Mouse (Mus musculus) macrophage (primary cell): ENCODE data around the gene Hoxa5. TPM values are rescaled to one million over a fixed set of nuclear protein-coding genes. Genes with fewer than 3 reads are reported as not detected.

ENCODE experiments used
- H3K27ac ChIP-seq: fragments of 350-480 bp; formaldehyde crosslinking; 2 replicates; pipeline ENCODE4 v1.9.0; 2021
- H3K36me3 ChIP-seq: fragments of 350-480 bp; formaldehyde crosslinking; 2 replicates; pipeline ENCODE4 v1.9.0; 2021; ENCODE audit errors: inconsistent target
- H3K4me3 ChIP-seq: fragments of 350-480 bp; formaldehyde crosslinking; 2 replicates; pipeline ENCODE4 v1.9.0; 2021; ENCODE audit errors: inconsistent target
- H3K79me2 ChIP-seq: fragments of 350-480 bp; formaldehyde crosslinking; 2 replicates; pipeline ENCODE4 v1.9.0; 2021; ENCODE audit errors: inconsistent target
- WGBS: methylation state at CpG from one replicate; pipeline ENCODE4 v1.1.7; 2026; ENCODE audit warnings: inconsistent platforms; ENCODE audit not compliant: missing documents; 5-methylcytosine and 5-hydroxymethylcytosine counted together
- polyA plus RNA-seq: library from polyadenylated mRNA; stranded (reverse); fragments of 250-400 nt; gene quantifications from 3 replicates; pipeline ENCODE4 v1.2.4, GENCODE M21; 2018; ENCODE audit warnings: inconsistent platforms

Hoxa5 gene
- polyA plus RNA-seq, 1 experiment from 2014 or later: 0.16 TPM

- H3K27ac ChIP-seq: no peak overlapping the region
- no peaks in the 10 kb centered on the region for H3K36me3 ChIP-seq
- H3K79me2 ChIP-seq: no peaks in the 10 kb centered on the region
- 4% methylated on average over 68 of the region's 68 CpGs for WGBS
- H3K4me3 ChIP-seq: no peak overlapping the region
Measured at GRCm38 (mm10) chr6:52234428-52235140, 30.2 kb upstream of the Hoxa5 start.

DNA sequence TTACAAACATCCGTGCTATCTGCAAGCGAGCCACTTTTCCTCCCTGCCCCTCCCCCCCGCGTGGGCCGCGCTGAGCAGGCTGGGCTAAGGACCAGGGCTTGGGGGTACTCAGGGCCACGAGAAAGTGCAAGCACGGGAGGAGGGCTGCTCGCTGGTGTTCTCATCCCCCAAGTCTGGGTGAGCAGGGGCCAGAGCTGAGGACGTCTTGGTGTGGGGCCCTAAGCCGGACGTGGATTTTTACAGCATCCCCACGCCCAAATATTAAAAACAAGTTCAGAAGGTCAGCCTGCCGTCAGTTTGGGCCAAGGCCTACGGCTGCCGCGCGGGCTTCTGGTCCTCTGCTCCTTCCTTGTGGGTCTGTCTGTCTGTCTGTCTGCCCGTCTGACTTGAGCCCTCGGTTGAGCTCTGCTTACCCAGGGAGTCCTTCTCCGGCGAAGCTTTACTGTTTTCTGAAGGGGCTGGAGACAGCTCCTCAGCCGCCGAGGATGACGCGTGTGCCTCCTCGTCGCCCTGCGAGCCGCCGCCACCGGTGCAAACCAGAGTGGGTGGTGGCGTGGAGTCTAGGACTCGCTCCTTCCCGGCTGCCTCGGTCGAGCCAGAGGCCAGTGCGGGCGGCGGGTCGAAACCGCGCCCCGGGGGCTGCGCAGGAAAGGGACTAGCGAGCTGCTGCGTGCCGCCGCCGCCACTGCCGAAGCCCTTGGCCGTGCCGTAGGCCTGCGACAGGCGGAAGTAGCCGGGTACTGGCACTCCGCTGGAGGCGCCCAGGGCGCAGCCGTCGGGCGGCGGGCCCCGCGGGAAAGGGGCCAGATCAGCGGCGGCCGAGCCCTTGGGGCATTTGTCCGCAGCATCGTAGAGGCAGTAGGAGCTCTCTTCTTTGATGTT lies 29.4 kb upstream of the Hoxa5 start:
- no peak overlapping the region for H3K4me3 ChIP-seq
- no peak overlapping the region for H3K27ac ChIP-seq
- H3K36me3 ChIP-seq: no peaks in the 10 kb centered on the region
- 4% methylated on average over 68 of the region's 70 CpGs for WGBS
- no peaks in the 10 kb centered on the region for H3K79me2 ChIP-seq

DNA sequence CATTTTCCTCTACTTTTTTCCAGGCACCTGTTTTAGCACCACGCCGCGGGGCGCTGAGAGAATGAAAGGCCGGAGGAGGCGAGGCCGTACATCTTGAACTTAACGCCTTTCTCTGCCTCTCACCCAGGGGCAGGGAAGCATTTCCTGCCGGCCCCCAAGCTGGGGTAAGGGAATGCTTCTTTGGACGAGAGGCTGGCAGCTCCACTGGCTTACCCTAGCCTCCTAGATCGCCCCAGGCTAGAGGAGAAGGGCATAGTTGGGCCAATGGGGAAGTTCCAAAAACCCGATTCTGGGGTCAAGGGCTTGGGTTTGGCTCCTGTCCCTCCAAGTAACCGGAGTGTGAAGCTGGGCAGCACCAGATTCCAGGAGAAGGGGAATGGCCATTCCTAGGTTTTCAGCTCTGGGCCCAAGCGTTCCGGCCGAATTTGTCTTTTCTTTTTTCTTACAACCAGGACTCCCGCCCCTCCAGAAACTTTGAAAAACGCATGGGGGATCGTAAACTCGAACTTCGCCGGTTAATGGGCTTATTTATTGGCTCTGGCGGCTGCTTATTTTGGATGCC lies 28.7 kb upstream of the Hoxa5 start:
- H3K4me3 ChIP-seq: no peak overlapping the region
- no peaks in the 10 kb centered on the region for H3K79me2 ChIP-seq
- no peak overlapping the region for H3K27ac ChIP-seq
- no peaks in the 10 kb centered on the region for H3K36me3 ChIP-seq
- WGBS: 10% methylated on average over 23 of the region's 23 CpGs

DNA sequence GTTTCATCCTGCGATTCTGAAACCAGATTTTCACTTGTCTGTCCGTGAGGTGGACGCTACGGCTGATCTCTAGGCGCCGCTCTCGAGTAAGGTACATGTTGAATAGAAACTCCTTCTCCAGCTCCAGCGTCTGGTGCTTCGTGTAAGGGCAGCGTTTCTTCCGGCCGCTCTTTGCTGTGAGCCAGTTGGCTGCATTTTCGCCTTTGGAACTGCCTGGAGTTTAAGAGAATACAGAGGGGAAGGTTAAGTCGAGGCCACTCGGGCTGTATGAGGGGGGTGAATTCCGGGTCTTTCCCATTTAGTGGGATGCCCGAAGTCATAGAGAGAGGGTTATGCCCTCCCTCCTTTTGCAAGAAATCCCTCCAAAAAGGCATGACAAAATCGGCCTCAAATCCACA lies 28.2 kb upstream of the Hoxa5 start:
- H3K4me3 ChIP-seq: no peak overlapping the region
- H3K27ac ChIP-seq: no peak overlapping the region
- 2% methylated on average over 18 of the region's 18 CpGs for WGBS
- H3K79me2 ChIP-seq: no peaks in the 10 kb centered on the region
- H3K36me3 ChIP-seq: no peaks in the 10 kb centered on the region

DNA sequence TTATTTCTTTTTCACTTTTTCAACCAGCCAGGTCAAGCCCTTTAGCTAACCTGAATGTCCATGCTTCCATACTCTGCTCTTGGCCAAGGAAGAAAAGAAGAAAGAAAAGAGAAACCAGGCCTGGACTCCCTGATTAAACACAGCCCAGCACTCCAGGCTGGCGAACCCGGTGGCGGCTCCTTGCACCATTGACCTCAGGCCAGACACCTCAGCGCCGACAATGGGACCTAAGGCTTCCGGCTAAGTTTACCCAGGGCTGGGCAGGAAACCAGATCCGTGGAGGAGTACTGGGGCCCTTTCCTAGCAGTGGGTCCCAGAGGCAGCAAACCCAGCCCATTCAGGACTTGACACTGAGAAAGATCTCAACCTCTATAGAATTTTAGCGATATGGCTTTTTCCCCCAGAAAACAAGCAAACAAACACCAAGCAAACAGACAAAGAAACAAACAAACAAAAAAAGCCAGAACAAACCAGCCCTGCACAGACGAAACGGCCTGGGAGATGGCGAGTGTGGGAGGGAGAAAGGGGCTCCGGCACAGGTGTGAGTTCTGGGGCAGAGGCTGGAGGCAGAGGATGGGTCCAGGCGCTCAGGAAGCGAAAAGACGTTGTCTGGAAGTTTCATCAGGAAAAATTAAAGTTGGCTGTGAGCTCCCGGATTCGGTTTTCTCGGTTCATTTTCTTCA lies 27.6 kb upstream of the Hoxa5 start:
- no peak overlapping the region for H3K27ac ChIP-seq
- no peaks in the 10 kb centered on the region for H3K36me3 ChIP-seq
- no peak overlapping the region for H3K4me3 ChIP-seq
- WGBS: 3% methylated on average over 18 of the region's 18 CpGs
- no peaks in the 10 kb centered on the region for H3K79me2 ChIP-seq

GRCm38 (mm10) chr6:52230516-52231165 lies 26.3 kb upstream of the Hoxa5 start, which contains the start of gene Hoxa9:
TSS of gene Hoxa9 (minus strand) at chr6:52231089.
- H3K27ac ChIP-seq: no peak within 1 kb of the TSS
- no peaks in the 10 kb centered on the region for H3K36me3 ChIP-seq
- 3% methylated on average over 28 of the region's 36 CpGs for WGBS
- no peaks in the 10 kb centered on the region for H3K79me2 ChIP-seq
- no peak within 1 kb of the TSS for H3K4me3 ChIP-seq

GRCm38 (mm10) chr6:52229558-52230416 lies 25.4 kb upstream of the Hoxa5 start:
- no peaks in the 10 kb centered on the region for H3K79me2 ChIP-seq
- 5% methylated on average over 41 of the region's 44 CpGs for whole genome bisulfite sequencing
- H3K27ac ChIP-seq: no peak overlapping the region
- H3K36me3 ChIP-seq: no peaks in the 10 kb centered on the region
- H3K4me3 ChIP-seq: no peak overlapping the region

DNA sequence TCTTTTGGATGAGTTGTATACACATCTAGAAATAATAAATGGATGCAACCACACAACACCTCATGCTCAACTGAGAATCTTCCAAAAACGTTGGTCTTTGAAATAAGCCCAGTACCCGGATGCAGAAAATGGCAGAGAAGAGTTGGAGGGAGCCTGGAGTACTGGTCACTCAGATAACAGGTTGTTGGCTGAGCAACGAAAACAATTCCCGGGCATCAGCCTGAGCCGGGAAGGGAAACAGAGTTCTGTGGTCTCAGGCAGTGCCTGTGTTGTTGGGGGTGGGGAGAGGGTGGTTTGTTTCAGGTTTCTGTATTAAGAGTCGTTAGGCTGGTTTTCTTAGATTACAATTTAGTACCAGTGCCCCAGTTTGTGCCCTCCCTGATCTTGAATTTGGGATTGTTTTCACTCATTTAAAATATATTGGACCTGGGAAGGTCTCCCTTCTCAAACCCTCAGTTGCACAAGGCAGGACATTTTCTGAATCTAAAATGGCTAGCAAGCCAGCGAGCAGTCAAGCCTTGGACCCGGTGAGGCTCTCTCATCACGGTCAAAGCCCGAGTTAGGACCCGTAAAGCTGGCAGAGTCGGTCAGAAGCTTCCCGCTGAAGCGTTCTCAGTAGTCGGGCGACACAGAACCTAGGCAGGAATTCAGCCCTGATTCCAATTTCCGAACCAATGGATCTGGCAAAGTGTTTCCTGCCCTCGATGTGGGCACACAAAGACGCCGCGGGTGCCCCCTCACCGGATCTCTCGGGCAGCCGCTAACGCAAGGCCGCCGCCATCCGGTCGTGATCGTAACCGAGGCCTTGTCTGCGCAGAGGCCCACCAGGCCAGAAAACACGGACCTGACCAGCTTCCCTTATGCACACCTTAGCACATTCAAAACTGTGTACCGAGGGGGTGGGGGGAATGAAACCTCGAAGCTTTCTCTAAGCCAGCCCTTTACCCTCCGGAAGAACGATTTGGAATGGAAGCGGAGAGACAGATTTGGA lies 24.4 kb upstream of the Hoxa5 start:
- Histone ChIP-seq H3K27ac (no peak overlapping the region), H3K4me3 (no peak overlapping the region), H3K36me3 (no peaks in the 10 kb centered on the region), H3K79me2 (no peaks in the 10 kb centered on the region)
- WGBS: 6% methylated on average over 38 of the region's 38 CpGs

GRCm38 (mm10) chr6:52227470-52228222 lies 23.3 kb upstream of the Hoxa5 start:
- Histone ChIP-seq H3K36me3 (no peaks in the 10 kb centered on the region), H3K27ac (no peak overlapping the region), H3K4me3 (no peak overlapping the region), H3K79me2 (no peaks in the 10 kb centered on the region)
- WGBS: 36% methylated on average over 11 of the region's 11 CpGs

GRCm38 (mm10) chr6:52226569-52227257 lies 22.3 kb upstream of the Hoxa5 start:
- Histone ChIP-seq H3K27ac (no peak overlapping the region), H3K36me3 (no peaks in the 10 kb centered on the region), H3K79me2 (no peaks in the 10 kb centered on the region), H3K4me3 (no peak overlapping the region)
- 9% methylated on average over 26 of the region's 26 CpGs for WGBS

GRCm38 (mm10) chr6:52225612-52226568 lies 21.5 kb upstream of the Hoxa5 start:
- no peak overlapping the region for H3K27ac ChIP-seq
- no peaks in the 10 kb centered on the region for H3K79me2 ChIP-seq
- H3K36me3 ChIP-seq: no peaks in the 10 kb centered on the region
- no peak overlapping the region for H3K4me3 ChIP-seq
- WGBS: under 1% methylated on average over 66 of the region's 69 CpGs
